Mouse (Mus musculus): ENCODE measurements around the gene Blzf1.

Gene Blzf1

DNA sequence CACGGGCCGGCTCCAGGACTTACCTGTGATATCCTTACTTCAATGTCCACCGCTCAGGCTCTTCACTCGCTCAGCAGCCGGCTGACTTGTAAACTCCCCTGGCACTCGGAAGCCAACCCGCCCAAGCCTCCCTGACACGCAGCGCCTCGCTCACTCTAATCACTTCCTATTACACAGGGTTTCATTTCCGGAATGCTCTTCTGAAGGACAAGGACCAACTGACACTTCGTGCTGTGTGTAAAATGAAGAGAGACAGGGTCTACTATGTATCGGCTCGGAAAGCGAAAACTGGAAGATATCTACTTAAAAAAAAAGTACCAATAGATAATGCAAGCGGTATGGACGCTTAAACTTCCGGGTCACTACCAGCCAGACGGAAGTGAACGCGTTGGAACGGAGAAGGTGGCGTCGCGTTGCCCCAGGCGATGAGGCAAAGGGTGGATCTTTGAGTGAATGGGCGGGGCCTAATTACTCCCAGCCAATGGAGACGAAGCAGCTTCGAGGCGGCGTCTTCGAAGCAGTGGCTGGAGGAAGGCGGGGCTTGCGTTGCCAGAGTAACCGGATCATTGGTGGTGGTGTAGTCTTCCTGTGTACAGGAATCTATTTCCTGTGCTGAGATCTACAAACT is at the start of gene Blzf1:
Gene Blzf1 (minus strand): TSS at position 366 of the 628 bp plus-strand sequence.
- peak; percentile 99 for DNase-seq

DNA sequence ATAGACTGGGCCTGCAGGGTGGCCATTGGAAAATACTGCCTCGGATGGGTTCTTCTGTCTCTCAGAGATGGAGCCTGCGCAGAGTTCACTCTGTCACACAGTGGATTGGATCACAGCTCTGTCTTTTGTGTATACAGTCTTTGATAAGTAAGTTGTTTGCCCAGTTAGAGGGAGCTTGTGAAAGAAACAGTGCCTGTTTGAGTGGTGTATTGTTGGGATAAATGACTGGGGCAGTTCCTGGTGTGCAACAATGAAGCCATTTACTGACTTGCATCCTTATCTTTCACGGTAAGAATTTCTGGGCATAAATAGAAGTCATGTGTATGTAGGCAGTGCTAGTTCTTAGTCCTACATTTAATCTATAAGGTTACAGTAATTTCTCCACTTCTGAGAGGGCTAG is 46.2 kb upstream of the Blzf1 start:
- DNase-seq: no peak

GRCm38 (mm10) chr1:164342161-164342560 is 34.9 kb upstream of the Blzf1 start:
- no peak for DNase-seq

DNA sequence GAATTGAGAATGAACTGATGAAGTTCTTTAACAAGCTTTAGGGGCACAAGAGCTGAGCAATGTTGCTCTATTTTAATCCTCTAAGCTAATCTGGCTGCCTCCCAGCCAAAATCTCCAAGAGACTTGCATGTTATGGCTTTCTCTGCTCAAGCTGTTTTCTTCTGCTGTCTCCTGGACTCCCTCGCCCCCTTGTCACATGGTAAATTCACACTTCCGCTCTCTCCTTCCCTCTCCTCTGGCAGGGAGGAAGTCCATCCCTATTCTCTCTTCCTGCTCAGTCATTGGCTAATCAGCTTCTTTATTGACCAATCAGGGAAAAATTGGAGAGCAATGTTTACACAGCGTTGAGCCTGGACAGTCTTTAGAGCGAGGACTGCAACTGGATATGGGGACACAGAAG is 28.6 kb upstream of the Blzf1 start:
- DNase-seq: no peak

- no peak for DNase-seq
Measured at GRCm38 (mm10) chr1:164335435-164335834, 28.1 kb upstream of the Blzf1 start.

- no peak for DNase-seq
Measured at GRCm38 (mm10) chr1:164332559-164332958, 25.3 kb upstream of the Blzf1 start.

DNA sequence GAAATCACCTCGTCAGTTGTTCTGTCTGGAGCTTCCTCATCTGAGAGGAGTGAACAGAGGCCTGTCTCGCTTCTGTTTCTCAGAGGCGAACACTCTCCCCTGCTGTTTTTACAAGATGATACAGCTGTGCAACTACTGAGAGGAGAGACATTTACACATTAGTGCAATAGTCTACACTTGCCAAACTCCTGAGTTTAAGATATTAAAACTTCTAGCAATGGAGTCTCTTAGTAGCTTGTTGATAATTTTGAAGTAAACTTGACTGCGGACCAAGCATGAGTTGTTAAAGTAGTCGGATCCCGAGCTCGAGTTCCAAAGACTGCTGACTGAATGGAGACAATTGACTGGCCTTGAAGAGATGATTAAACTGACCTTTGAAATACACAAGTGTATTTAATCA is 20.5 kb upstream of the Blzf1 start:
- DNase-seq: no peak

- no peak for DNase-seq
Measured at GRCm38 (mm10) chr1:164326600-164327155, 19.4 kb upstream of the Blzf1 start.

DNA sequence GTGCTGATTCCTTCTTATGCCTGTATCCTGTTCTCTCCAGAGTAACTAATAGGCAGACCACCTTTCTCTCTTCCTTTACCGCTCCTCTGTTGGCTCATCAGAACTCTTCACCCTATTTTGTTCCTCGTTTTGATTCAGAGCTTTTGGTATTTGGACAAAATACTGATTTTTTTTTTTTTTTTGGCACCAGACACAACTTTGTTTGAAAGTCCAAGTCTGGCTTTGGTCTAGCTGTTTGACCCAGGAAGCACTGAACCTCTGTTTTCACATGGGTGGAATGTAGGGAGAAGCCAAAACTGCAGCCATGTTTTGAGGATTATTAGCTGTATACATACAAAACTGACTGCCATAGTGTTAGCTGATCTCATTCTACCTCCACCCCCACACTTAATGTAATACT is 17.6 kb upstream of the Blzf1 start:
- DNase-seq: no peak

DNA sequence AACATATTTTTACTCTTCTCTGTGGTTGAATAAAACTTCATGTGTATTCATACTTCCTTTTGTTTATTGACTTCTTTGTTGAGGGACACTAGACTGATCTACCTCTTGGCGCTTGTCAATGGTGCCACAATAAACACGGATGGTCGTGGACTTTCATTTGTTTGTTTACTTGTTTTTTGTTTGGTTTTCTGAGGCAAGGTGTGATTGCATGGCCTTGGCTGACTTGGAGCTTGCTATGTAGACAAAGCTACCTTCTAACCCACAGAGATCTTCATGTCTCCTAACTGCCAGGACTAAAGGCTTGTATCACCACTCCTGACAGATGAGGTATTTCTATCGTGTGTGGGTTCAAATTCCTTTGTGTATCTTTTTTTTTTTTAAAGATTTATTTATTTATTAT is 16.9 kb upstream of the Blzf1 start:
- DNase-seq: no peak

DNA sequence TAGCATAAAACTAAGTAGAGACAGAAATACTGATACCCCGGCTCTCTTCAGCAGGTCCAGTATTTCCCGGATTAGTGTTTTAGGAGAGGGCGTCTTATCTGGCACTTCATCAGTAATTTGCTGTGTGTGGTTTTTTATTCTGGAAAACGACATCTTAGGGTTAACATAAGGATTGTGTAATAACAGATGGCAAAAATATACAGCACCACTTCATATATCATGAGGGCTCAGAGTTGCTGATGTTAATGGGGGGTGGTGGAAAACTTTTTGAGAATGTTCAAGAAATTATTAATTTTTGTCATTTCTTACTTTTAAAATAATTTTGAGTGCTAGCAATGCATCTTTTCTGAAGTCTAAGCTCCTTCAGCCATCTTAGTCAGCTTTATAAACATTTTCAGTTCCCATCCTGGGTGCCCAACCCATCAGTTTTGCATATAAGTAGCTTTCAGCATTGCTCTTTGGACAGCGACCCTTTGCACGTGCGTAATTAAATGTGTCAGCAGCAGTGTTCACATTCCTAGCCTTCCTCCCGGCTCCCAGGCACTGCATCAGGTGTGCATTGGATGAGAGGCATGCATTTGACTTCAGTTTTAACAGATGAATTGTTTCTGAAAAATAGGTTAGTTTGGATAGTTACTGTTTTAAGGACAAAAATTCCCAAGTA is 15.8 kb upstream of the Blzf1 start:
- no peak for DNase-seq

DNA sequence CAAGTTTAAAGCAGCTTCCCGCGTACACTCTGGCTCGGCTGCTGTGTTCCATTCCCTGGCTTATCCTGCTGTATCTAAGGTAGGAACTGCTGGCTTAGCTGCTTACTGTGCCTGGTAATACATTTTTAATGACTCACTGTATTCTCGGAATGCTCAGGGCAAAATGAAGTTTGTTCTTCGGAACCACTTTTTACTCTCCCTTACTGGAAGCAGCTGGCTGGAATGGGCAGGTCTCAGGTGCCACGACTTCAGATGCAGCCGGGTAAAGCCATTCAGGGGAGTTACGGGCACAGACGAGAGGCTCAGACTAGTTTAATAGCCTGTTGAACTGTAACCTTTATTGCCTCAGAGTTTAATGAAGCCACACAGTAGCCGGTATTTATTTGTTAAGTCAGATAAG is 14.1 kb upstream of the Blzf1 start:
- DNase-seq: no peak

GRCm38 (mm10) chr1:164320731-164321130 is 13.4 kb upstream of the Blzf1 start:
- DNase-seq: no peak

DNA sequence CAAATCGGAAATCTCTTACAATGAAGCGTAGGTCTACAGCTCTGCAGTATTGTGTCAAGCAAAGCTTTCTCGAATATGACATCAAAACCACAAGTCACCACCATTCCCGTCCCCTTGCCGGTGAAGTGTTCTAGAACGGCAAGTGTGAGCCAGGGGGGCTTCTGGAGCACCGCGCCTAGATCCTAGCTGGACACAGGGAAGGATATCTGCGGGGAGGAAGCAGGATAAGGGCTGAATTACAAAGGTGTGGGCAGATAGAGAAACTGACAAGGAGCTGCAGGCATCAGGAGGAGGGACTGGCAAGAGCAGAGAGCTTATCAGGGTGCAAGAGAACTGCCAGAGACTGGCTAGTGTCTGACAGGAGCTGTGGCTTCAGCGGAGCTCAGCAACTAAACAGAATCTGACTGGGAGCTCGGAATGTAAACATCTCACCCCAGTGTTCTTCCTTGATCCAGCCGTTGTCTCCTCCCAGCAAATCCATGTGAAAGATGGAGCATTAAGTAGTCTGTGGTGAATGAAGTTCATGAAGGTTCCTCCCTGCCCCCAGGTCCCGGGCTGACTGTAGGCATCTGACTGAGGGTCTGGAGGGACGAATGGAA is 12.4 kb upstream of the Blzf1 start:
- DNase-seq: no peak

- no peak for DNase-seq
Measured at GRCm38 (mm10) chr1:164318474-164318873, 11.2 kb upstream of the Blzf1 start.

- no peak for DNase-seq
Measured at GRCm38 (mm10) chr1:164317261-164317660, 10.0 kb upstream of the Blzf1 start.

GRCm38 (mm10) chr1:164316697-164317096 is 9.4 kb upstream of the Blzf1 start:
- peak; percentile 75 for DNase-seq

- peak; percentile 31 for DNase-seq
Measured at GRCm38 (mm10) chr1:164315266-164315665, 8.0 kb upstream of the Blzf1 start.

GRCm38 (mm10) chr1:164314085-164314484 is 6.8 kb upstream of the Blzf1 start:
- no peak for DNase-seq

DNA sequence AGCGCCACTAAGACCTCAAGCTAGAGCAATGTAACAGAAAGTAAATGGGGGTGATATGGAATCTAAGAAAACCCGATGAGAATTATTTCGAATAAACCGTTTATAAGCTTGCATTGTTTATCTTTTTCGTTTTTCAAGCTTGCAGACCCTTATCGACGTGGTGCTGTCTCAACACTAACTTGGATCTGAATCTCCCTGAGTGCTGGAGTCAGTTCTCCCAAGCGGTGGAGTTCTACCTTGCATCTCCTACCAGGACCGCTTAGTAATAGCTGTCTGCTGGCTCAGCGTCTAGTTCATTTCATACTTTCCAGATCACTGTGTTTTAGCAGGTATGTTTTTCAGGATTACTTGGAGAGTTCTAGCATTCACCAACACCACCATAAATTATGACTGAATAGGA is 633 bp upstream of the Blzf1 start:
- no peak for DNase-seq

DNA sequence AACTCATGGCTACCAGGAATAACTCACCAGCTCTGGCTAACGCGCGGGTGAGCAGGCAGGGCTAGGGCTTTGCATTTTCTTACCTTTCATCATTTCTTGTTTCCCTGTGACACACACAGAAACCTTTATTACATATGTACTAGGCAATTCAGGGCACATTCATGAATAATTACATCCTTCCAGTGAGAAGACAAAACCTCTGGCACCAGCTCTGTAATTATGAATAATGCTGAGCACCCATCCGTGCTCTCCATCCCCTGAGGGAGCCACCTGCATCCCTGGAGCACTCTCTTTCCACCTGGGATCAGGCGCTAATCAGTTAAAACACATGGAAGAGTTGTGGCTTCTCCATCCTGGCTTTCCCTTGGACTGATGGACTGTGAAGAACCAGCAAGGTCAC is 3.5 kb downstream of the Blzf1 start, which contains the start of gene Nme7:
Gene Nme7 (plus strand): TSS at position 301 of the 400 bp plus-strand sequence.
- no peak for DNase-seq

DNA sequence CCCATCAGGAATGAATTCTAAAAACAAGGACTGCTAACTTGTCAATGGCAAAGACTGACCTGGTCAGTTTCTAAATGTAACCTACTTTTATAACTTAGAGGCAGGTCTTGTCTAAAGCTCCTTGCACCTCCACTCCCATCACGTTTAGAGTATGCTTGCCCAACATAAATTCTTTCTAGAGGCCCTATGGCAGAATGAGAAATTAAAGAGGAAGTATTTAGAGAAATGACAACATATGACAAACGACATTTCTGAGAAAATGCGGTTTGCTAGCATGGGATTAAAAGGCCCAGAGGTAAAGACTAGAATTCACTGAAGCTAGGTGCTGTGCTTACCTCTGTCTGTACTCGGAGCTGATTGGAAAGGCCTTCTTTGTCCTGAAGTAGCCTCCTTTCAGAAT is 5.3 kb downstream of the Blzf1 start:
- DNase-seq: no peak

DNA sequence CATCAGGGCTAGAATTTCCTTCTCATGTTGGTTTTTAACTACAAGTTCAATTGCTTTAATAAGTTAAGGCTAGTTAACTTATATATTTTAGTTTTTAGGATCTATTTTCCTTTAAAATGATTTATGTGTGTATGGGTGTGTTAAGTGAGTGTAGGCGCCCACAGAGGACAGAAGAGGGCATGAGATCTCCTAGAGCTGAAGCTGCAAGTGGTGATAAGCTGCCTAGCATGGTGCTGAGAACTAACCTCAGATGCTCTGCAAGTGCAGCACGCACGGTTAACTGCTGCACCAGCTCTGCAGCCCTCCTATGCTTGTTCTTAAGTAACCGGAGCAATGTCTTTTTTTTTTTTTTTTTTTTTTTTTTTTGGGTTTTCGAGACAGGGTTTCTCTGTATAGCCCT is 10.8 kb downstream of the Blzf1 start:
- DNase-seq: no peak

GRCm38 (mm10) chr1:164294071-164294470 is 13.2 kb downstream of the Blzf1 start:
- DNase-seq: no peak

All from embryo, embryonic 11 days (tissue).